Mouse (Mus musculus) kidney, postnatal 0 days (tissue): Measurements from ENCODE around the gene Rab19. TPM values are rescaled to one million over a fixed set of nuclear protein-coding genes. Genes with fewer than 3 reads are reported as not detected.

ENCODE experiments used
- ATAC-seq: fragments of 200-750 bp; cut with Nextera tagmentation; replicated peaks from 2 replicates; pipeline ENCODE4 v1.8.0; 2017; ENCODE audit warnings: low read depth, moderate number of reproducible peaks, moderate TSS enrichment, moderate library complexity; ENCODE audit not compliant: low FRiP score
- DNase-seq: peaks from one replicate; pipeline ENCODE4 v3.0.0-alpha.2; 2016; ENCODE audit warnings: low spot score
- H3K27ac ChIP-seq: fragments of 300-500 bp; sonication (generic); 2 replicates; pipeline ENCODE4 v1.5.1; 2014; ENCODE audit warnings: mild to moderate bottlenecking
- H3K27me3 ChIP-seq: fragments of 300-500 bp; sonication (generic); 2 replicates; pipeline ENCODE4 v1.6.1; 2014; ENCODE audit warnings: low read length, mixed read lengths; ENCODE audit not compliant: insufficient read depth
- H3K36me3 ChIP-seq: fragments of 300-500 bp; sonication (generic); 2 replicates; pipeline ENCODE4 v1.6.1; 2014; ENCODE audit warnings: low read length, mixed read lengths; ENCODE audit not compliant: insufficient read depth
- H3K4me1 ChIP-seq: fragments of 300-500 bp; sonication (generic); replicated peaks from 2 replicates; pipeline ENCODE4 v1.6.1; 2014; ENCODE audit warnings: antibody characterized with exemption, low read length, mixed read lengths; ENCODE audit not compliant: insufficient read depth
- H3K4me2 ChIP-seq: fragments of 300-500 bp; sonication (generic); 2 replicates; pipeline ENCODE4 v1.6.1; 2014; ENCODE audit warnings: mild to moderate bottlenecking, low read length, moderate library complexity, mixed read lengths
- H3K4me3 ChIP-seq: fragments of 300-500 bp; sonication (generic); replicated peaks from 2 replicates; pipeline ENCODE4 v1.5.1; 2014; ENCODE audit warnings: low read depth, low read length
- H3K9ac ChIP-seq: fragments of 300-500 bp; sonication (generic); 2 replicates; pipeline ENCODE4 v1.6.1; 2014; ENCODE audit warnings: low read depth, low read length
- H3K9me3 ChIP-seq: fragments of 300-500 bp; sonication (generic); replicated peaks from 2 replicates; pipeline ENCODE4 v1.6.1; 2016; ENCODE audit warnings: low read length, inconsistent platforms, mixed read lengths
- CTCF ChIP-seq: IDR thresholded peaks from 2 replicates; pipeline ENCODE4 v1.5.1; 2016; ENCODE audit warnings: antibody characterized with exemption, low read depth, mild to moderate bottlenecking, moderate library complexity
- WGBS: fragments of 180-500 bp; shearing (Covaris S2); extraction: QIAGEN DNeasy Blood & Tissue Kit; methylation state at CpG from one replicate; pipeline ENCODE4 v1.1.7; 2014; 5-methylcytosine and 5-hydroxymethylcytosine counted together
- polyA plus RNA-seq: library from polyadenylated mRNA; unstranded; fragments of >200 nt; fragmentation: Nextera tagmentation; extraction: Ambion mirVana; gene quantifications from 2 replicates; pipeline ENCODE4 v1.2.1, GENCODE M21; 2015

Gene Rab19
- polyA plus RNA-seq, 1 experiment from 2014 or later = 4.2 TPM

- no peak overlapping the region for H3K4me2 ChIP-seq
- ATAC-seq (no peak), DNase-seq (no peak)
- H3K4me3 ChIP-seq = no peak overlapping the region
- 86% methylated on average over 4 of the region's 4 CpGs for WGBS
- H3K27me3 ChIP-seq = no peaks in the 10 kb centered on the region
- no peak for TF ChIP-seq CTCF
- H3K9ac ChIP-seq = no peak overlapping the region
- no peak overlapping the region for H3K27ac ChIP-seq
- H3K9me3 ChIP-seq = no peaks in the 10 kb centered on the region
- no peaks in the 10 kb centered on the region for H3K36me3 ChIP-seq
- no peaks in the 10 kb centered on the region for H3K4me1 ChIP-seq
These were observed 45.8 kb downstream of the Rab19 start for GRCm38 (mm10) chr6:39426725-39427124.

- no peak overlapping the region for H3K4me2 ChIP-seq
- TF ChIP-seq CTCF = no peak
- H3K36me3 ChIP-seq = no peaks in the 10 kb centered on the region
- H3K9me3 ChIP-seq = no peaks in the 10 kb centered on the region
- H3K27me3 ChIP-seq = no peaks in the 10 kb centered on the region
- DNase-seq = no peak
- no peak overlapping the region for H3K9ac ChIP-seq
- no peaks in the 10 kb centered on the region for H3K4me1 ChIP-seq
- no peak overlapping the region for H3K27ac ChIP-seq
- no peak overlapping the region for H3K4me3 ChIP-seq
- ATAC-seq = no peak
- WGBS = 74% methylated on average over 4 of the region's 4 CpGs
These were observed 46.5 kb downstream of the Rab19 start for GRCm38 (mm10) chr6:39427276-39428003.

- Histone ChIP-seq H3K27me3 (no peaks in the 10 kb centered on the region), H3K27ac (no peak overlapping the region), H3K4me1 (no peaks in the 10 kb centered on the region), H3K9me3 (no peaks in the 10 kb centered on the region), H3K9ac (no peak overlapping the region), H3K36me3 (no peaks in the 10 kb centered on the region), H3K4me3 (no peak overlapping the region), H3K4me2 (no peak overlapping the region)
- WGBS = 70% methylated on average over 6 of the region's 6 CpGs
- DNase-seq (no peak), ATAC-seq (no peak)
- TF ChIP-seq CTCF = no peak
These were observed 48.2 kb downstream of the Rab19 start for GRCm38 (mm10) chr6:39429007-39429788.

- Histone ChIP-seq H3K36me3 (no peaks in the 10 kb centered on the region), H3K9me3 (no peaks in the 10 kb centered on the region), H3K4me2 (no peak overlapping the region), H3K27me3 (no peaks in the 10 kb centered on the region), H3K27ac (no peak overlapping the region), H3K4me3 (no peak overlapping the region), H3K9ac (no peak overlapping the region), H3K4me1 (no peaks in the 10 kb centered on the region)
- WGBS = 82% methylated on average over 11 of the region's 11 CpGs
- ATAC-seq = no peak
- no peak for TF ChIP-seq CTCF
- no peak for DNase-seq
These were observed 49.7 kb downstream of the Rab19 start for GRCm38 (mm10) chr6:39430722-39431121.

GRCm38 (mm10) chr6:39433174-39433573, 52.2 kb downstream of the Rab19 start:
- Histone ChIP-seq H3K27me3 (no peaks in the 10 kb centered on the region), H3K4me1 (no peaks in the 10 kb centered on the region), H3K9ac (no peak overlapping the region), H3K4me2 (no peak overlapping the region), H3K27ac (no peak overlapping the region), H3K4me3 (no peak overlapping the region), H3K9me3 (no peaks in the 10 kb centered on the region), H3K36me3 (no peaks in the 10 kb centered on the region)
- DNase-seq (no peak), ATAC-seq (no peak)
- no peak for TF ChIP-seq CTCF
- WGBS = 81% methylated on average over 4 of the region's 4 CpGs

GRCm38 (mm10) chr6:39433701-39434100, 52.7 kb downstream of the Rab19 start:
- no peak for ATAC-seq

More at GRCm38 (mm10) chr6:39433701-39434100, 52.7 kb downstream of the Rab19 start:
- Histone ChIP-seq H3K27me3 (no peaks in the 10 kb centered on the region), H3K36me3 (no peaks in the 10 kb centered on the region), H3K4me3 (no peak overlapping the region), H3K9me3 (no peaks in the 10 kb centered on the region), H3K4me1 (no peaks in the 10 kb centered on the region), H3K27ac (no peak overlapping the region), H3K9ac (no peak overlapping the region), H3K4me2 (no peak overlapping the region)
- no peak for DNase-seq
- TF ChIP-seq CTCF = no peak
